ENCODE assay signal across 19 mouse cellular contexts in genomic region chr3:60507979-60508378, GRCm38 (mm10). TPM values are rescaled to one million over a fixed set of nuclear protein-coding genes. Genes with fewer than 3 reads are reported as not detected.
DNase-seq lines count a peak whose midpoint lies in the region; ATAC-seq lines count a peak whose summit lies in the region.
"Had no signal": no experiment of that assay in that cellular context is flagged by ENCODE, and none has a peak within 500 bp of the region (broad histone marks: within the 10 kb centered on the region; RNA-seq: fewer than 3 reads in every experiment).

No protein-coding gene starts in this region.

- H3K36me3 ChIP-seq in heart, embryonic 12.5 days, result no peaks in the 10 kb centered on the region
- no peaks in the 10 kb centered on the region for H3K36me3 ChIP-seq in hindbrain, embryonic 12.5 days
- H3K36me3 ChIP-seq: forebrain, embryonic 12.5 days; hindbrain, embryonic 13.5 days; limb, embryonic 13.5 days; midbrain, embryonic 12.5 days; neural tube, embryonic 13.5 days had no signal

- peaks cover 39% of the 10 kb centered on the region for H3K4me1 ChIP-seq in heart, embryonic 12.5 days (replicated peaks)
- peaks cover 10% of the 10 kb centered on the region for H3K4me1 ChIP-seq in hindbrain, embryonic 12.5 days

- H3K27ac ChIP-seq in heart, embryonic 12.5 days (ENCODE audit: poor library complexity, severe bottlenecking), result no peak overlapping the region
- no peak overlapping the region for H3K27ac ChIP-seq in hindbrain, embryonic 12.5 days
- H3K27ac ChIP-seq: forebrain, embryonic 12.5 days; hindbrain, embryonic 13.5 days; limb, embryonic 13.5 days; midbrain, embryonic 12.5 days; neural tube, embryonic 13.5 days had no signal

- no peaks in the 10 kb centered on the region for H3K9me3 ChIP-seq in heart, embryonic 12.5 days (replicated peaks)
- no peaks in the 10 kb centered on the region for H3K9me3 ChIP-seq in hindbrain, embryonic 12.5 days (replicated peaks)
- H3K9me3 ChIP-seq: forebrain, embryonic 12.5 days; hindbrain, embryonic 13.5 days; limb, embryonic 13.5 days; midbrain, embryonic 12.5 days; neural tube, embryonic 13.5 days had no signal

- H3K4me2 ChIP-seq in heart, embryonic 12.5 days, result no peak overlapping the region
- H3K4me2 ChIP-seq in hindbrain, embryonic 12.5 days (replicated peaks), result no peak overlapping the region
- H3K4me2 ChIP-seq: forebrain, embryonic 12.5 days; hindbrain, embryonic 13.5 days; limb, embryonic 13.5 days; lung, embryonic 14.5 days; midbrain, embryonic 12.5 days; neural tube, embryonic 13.5 days had no signal

- H3K4me3 ChIP-seq in heart, embryonic 12.5 days, result no peak overlapping the region
- no peak overlapping the region for H3K4me3 ChIP-seq in hindbrain, embryonic 12.5 days
- H3K4me3 ChIP-seq: forebrain, embryonic 12.5 days; hindbrain, embryonic 13.5 days; limb, embryonic 13.5 days; midbrain, embryonic 12.5 days; neural tube, embryonic 13.5 days had no signal

- peak; percentile 10 for DNase-seq in heart, adult 11 months
- DNase-seq in lung, postnatal 25 days (ENCODE audit: low spot score), result peak; percentile 70
- no peak for DNase-seq in lung, postnatal 4 days
- DNase-seq: heart, postnatal 10 days; kidney, adult 2 months; kidney, postnatal 10 days; lung, embryonic 14.5 days; thymus, postnatal 14 days had no signal

- H3K9ac ChIP-seq in heart, embryonic 12.5 days, result no peak overlapping the region
- H3K9ac ChIP-seq in hindbrain, embryonic 12.5 days, result no peak overlapping the region
- H3K9ac ChIP-seq: forebrain, embryonic 12.5 days; hindbrain, embryonic 13.5 days; limb, embryonic 13.5 days; lung, embryonic 14.5 days; midbrain, embryonic 12.5 days; neural tube, embryonic 13.5 days had no signal

- no peak for ATAC-seq in heart, embryonic 12.5 days (ENCODE audit: insufficient number of reproducible peaks, low FRiP score)
- peak; percentile 68 for ATAC-seq in granulocyte monocyte progenitor cell, adult 5-6 weeks (replicated peaks; ENCODE audit: poor library complexity, severe bottlenecking)
- ATAC-seq in CD4-positive, CD25-positive, alpha-beta regulatory T cell, adult 4 months, result no peak
- no peak for ATAC-seq in hindbrain, embryonic 12.5 days (ENCODE audit: low FRiP score)
- ATAC-seq: inflammation-experienced regulatory T-cells, adult 6 months had no signal

- 92% methylated on average over 2 of the region's 2 CpGs for WGBS in heart, embryonic 12.5 days
- 97% methylated on average over 2 of the region's 2 CpGs for WGBS in hindbrain, embryonic 12.5 days

- H3K27me3 ChIP-seq in heart, embryonic 12.5 days (replicated peaks), result no peaks in the 10 kb centered on the region
- no peaks in the 10 kb centered on the region for H3K27me3 ChIP-seq in hindbrain, embryonic 12.5 days
- H3K27me3 ChIP-seq: CH12.LX; forebrain, embryonic 12.5 days; hindbrain, embryonic 13.5 days; limb, embryonic 13.5 days; midbrain, embryonic 12.5 days; neural tube, embryonic 13.5 days had no signal

RNA-seq across cellular contexts. Expression of gene Mbnl1, which starts 35.3 kb away (rescaled TPM):
- polyA plus RNA-seq in heart, embryonic 12.5 days (2016; fragmentation: Nextera tagmentation; extraction: Ambion mirVana), result 77.4 and 78.4 TPM in 2 replicates
- total RNA-seq in granulocyte monocyte progenitor cell, adult 5-6 weeks (2014; fragmentation: Nextera tagmentation), result 464 and 485 TPM in 2 replicates
- 524 and 651 TPM in 2 replicates for total RNA-seq in granulocyte monocyte progenitor cell, adult 5-6 weeks (2017)
- polyA plus RNA-seq in CD4-positive, CD25-positive, alpha-beta regulatory T cell, adult 4 months (2017; shearing (Covaris generic)), result 1,000 to 10,000 TPM in 1 of 2 experiments, 100 to 1,000 TPM in 1; 862 to 1,011 TPM
- polyA plus RNA-seq in hindbrain, embryonic 12.5 days (2016; fragmentation: Nextera tagmentation; extraction: Ambion mirVana), result 46.9 and 56.2 TPM in 2 replicates

Comparison
In these comparisons a context has a peak if more than half of its experiments do, and no peak if none do; other contexts are left out.
1. DNase-seq: peak in heart, adult 11 months (single experiment) and lung, postnatal 25 days (single experiment); none in lung, postnatal 4 days (0 of 2).
2. RNA of gene Mbnl1, which starts 35.3 kb away (polyA plus RNA-seq): 862 to 1,011 TPM in CD4-positive, CD25-positive, alpha-beta regulatory T cell, adult 4 months; 77.4 to 78.4 TPM in heart, embryonic 12.5 days and 46.9 to 56.2 TPM in hindbrain, embryonic 12.5 days; every median in the first group is over 10 times any median in the second.